Mouse (Mus musculus) ES-E14 (cell line): Measurements from ENCODE around the gene Ankrd39. TPM values are rescaled to one million over a fixed set of nuclear protein-coding genes. Genes with fewer than 3 reads are reported as not detected.
A peak's percentile ranks its signal among the peaks of the same experiment; 100 is the strongest.

ENCODE experiments used
- DNase-seq: peaks from one replicate; pipeline ENCODE4 v3.0.0-alpha.2; 2013; ENCODE audit warnings: low read depth, low spot score
- H3K27ac ChIP-seq: 2 replicates; pipeline ENCODE4 v1.5.1; 2012; ENCODE audit warnings: low read depth, mild to moderate bottlenecking, low read length, moderate library complexity, mixed read lengths; ENCODE audit not compliant: poor library complexity, insufficient read depth, severe bottlenecking
- H3K36me3 ChIP-seq: 2 replicates; pipeline ENCODE4 v1.6.1; 2012; ENCODE audit warnings: mild to moderate bottlenecking, low read length, moderate library complexity, mixed read lengths; ENCODE audit not compliant: control insufficient read depth, poor library complexity, insufficient read depth, severe bottlenecking
- H3K4me1 ChIP-seq, 2 experiments: fragments of 150-350 bp in 1 of 2; sonication (generic) in 1 of 2; 2 replicates each; pipeline ENCODE4 v1.6.1; 2012; ENCODE audit warnings: low read length in 2 of 2, mild to moderate bottlenecking in 1 of 2, mixed read lengths in 1 of 2; ENCODE audit not compliant: control insufficient read depth in 2 of 2, insufficient read depth in 2 of 2, poor library complexity in 1 of 2
- H3K4me3 ChIP-seq, 2 experiments: fragments of 150-350 bp in 1 of 2; sonication (generic) in 1 of 2; 2 replicates each; pipeline ENCODE4 v1.5.1; 2012; ENCODE audit warnings: low read length in 2 of 2, low read depth in 1 of 2, mild to moderate bottlenecking in 1 of 2, mixed read lengths in 1 of 2; ENCODE audit not compliant: insufficient read depth in 1 of 2, poor library complexity in 1 of 2, severe bottlenecking in 1 of 2
- H3K9ac ChIP-seq: 2 replicates; pipeline ENCODE4 v1.6.1; 2012; ENCODE audit warnings: low read depth, mild to moderate bottlenecking, low read length, mixed read lengths; ENCODE audit not compliant: poor library complexity, insufficient read depth, severe bottlenecking
- H3K9me3 ChIP-seq: fragments of 150-350 bp; sonication (generic); 2 replicates; pipeline ENCODE4 v1.6.1; 2012; ENCODE audit warnings: low read depth, mild to moderate bottlenecking, low read length; ENCODE audit not compliant: control insufficient read depth, insufficient read depth
- CHD2 ChIP-seq: IDR thresholded peaks from 2 replicates; pipeline ENCODE4 v1.6.1; 2014; ENCODE audit warnings: mild to moderate bottlenecking, low read depth, low read length, inconsistent platforms
- HCFC1 ChIP-seq: IDR thresholded peaks from 2 replicates; pipeline ENCODE4 v1.6.1; 2012; ENCODE audit warnings: low read length, inconsistent platforms, borderline replicate concordance; ENCODE audit not compliant: insufficient read depth
- MAFK ChIP-seq: IDR thresholded peaks from 2 replicates; pipeline ENCODE4 v1.6.1; 2014; ENCODE audit warnings: mild to moderate bottlenecking, low read depth, low read length, inconsistent platforms; ENCODE audit not compliant: insufficient read depth
- ZC3H11A ChIP-seq: IDR thresholded peaks from 2 replicates; pipeline ENCODE4 v1.6.1; 2012; ENCODE audit warnings: low read depth, mild to moderate bottlenecking, inconsistent platforms, low read length, borderline replicate concordance
- ZNF384 ChIP-seq: IDR thresholded peaks from 2 replicates; pipeline ENCODE4 v1.6.1; 2012; ENCODE audit warnings: low read depth, low read length, inconsistent platforms
- in situ Hi-C, 2 experiments: fragments of 600-800 bp; cut with MboI; formaldehyde crosslinking; loops; one replicate each; pipeline ENCODE4 v1.15.1; 2025; ENCODE audit warnings: low sequenced_read_pairs in 2 of 2, inconsistent platforms in 1 of 2; ENCODE audit not compliant: unreplicated experiment in 2 of 2
- total RNA-seq: library from RNA; depleted of rRNA; stranded (reverse); fragments of 300-350 nt; gene quantifications from 2 replicates; pipeline ENCODE4 v1.2.3, GENCODE M21; 2012

The Ankrd39 gene
- total RNA-seq, 1 experiment: 11.3 TPM

GRCm38 (mm10) chr1:36591408-36591807 lies 44.2 kb upstream of the Ankrd39 start:
- H3K27ac ChIP-seq: no peak overlapping the region
- TF ChIP-seq CHD2 (no peak), MAFK (no peak), HCFC1 (no peak), ZNF384 (no peak), ZC3H11A (no peak)
- H3K9me3 ChIP-seq: no peaks in the 10 kb centered on the region
- H3K9ac ChIP-seq: no peak overlapping the region
- in situ Hi-C loops: no loop called here
- no peak overlapping the region for H3K4me3 ChIP-seq
- H3K4me1 ChIP-seq: peaks cover 2 to 21% of the 10 kb centered on the region in 2 experiments; a peak in 2 of 4 replicates
- DNase-seq: no peak
- H3K36me3 ChIP-seq: no peaks in the 10 kb centered on the region

DNA sequence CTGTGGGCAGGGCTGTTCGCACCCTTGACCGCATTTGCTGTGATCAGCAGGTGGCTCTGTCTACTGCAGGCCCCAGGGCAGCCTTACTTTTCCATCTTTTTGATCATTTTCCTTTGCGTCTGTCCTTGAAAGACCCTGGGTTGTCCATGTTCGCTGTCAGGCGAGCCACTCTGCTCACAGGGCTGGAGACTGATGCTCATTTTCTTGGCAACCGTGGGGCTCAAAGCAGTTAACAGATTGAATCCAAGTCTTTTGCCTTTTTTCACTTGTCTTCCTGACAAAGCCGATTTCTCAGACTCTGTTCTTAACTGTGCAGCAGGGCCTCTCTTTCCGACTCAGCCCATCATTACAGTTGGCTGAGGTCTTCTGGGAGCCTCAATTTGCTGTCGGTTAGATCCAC lies 43.4 kb upstream of the Ankrd39 start:
- no peaks in the 10 kb centered on the region for H3K36me3 ChIP-seq
- in situ Hi-C loops: no loop called here
- no peak for DNase-seq
- H3K9ac ChIP-seq: no peak overlapping the region
- H3K27ac ChIP-seq: no peak overlapping the region
- peaks cover 2 to 20% of the 10 kb centered on the region in 2 experiments; a peak in 2 of 4 replicates for H3K4me1 ChIP-seq
- no peak overlapping the region for H3K4me3 ChIP-seq
- H3K9me3 ChIP-seq: no peaks in the 10 kb centered on the region
- no peak for TF ChIP-seq ZC3H11A
- TF ChIP-seq CHD2: no peak
- TF ChIP-seq ZNF384: no peak
- TF ChIP-seq HCFC1: no peak
- TF ChIP-seq MAFK: no peak

- no peak for DNase-seq
- Histone ChIP-seq H3K4me3 (no peak overlapping the region), H3K9me3 (no peaks in the 10 kb centered on the region), H3K4me1 (peaks cover 2 to 16% of the 10 kb centered on the region in 2 experiments; a peak in 2 of 4 replicates), H3K36me3 (no peaks in the 10 kb centered on the region), H3K9ac (no peak overlapping the region), H3K27ac (0 out of 2 replicates have a peak overlapping the region, but pooled peaks have one; percentile 2)
- in situ Hi-C loops: no loop called here
- TF ChIP-seq MAFK: no peak
- no peak for TF ChIP-seq HCFC1
These were observed 42.2 kb upstream of the Ankrd39 start for GRCm38 (mm10) chr1:36589486-36589885.

DNA sequence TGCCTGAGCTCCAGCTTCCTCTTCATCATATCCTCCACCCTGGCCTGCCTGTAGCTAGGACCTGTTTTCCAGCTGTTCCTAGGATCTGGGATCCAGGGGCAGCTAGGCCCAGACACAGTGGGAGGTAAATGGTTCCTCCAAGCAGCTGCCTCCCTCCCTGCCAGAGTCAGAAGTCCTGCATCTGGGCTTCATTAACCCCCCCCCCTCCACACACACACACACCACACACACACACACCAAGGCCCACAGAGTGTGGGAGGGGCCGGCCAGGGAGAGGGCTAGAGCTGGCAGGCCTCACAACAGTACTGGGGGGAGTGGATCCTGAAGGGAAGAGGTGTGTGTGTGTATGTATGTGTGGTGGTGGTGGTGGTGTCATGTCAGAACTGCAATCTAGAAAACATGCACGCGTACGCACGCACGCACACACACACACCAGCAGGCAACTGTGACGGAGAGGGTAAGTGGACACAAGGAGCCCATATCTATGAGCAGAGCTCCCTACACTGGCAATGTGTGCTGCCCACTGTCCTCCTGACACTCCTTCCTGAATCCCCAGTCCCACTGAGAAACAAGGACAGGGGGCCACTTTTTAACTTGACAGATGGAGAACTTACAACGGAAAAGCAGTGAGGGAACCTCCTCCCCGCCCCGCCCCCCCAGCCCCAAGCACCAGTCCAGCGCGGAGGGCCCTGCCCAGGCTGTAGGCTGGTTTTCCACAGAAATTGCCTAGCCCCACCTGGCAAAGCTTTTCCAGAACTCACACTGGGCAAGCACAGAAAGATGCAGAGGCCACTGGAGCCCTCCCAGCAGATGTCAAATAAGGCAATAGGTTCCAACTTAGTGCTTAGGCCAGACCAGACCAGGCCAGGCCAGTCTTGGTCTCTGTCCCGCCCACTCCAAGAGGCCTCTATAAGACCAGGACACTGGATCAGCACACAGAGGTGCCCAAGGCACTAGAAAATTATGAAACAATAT lies 41.5 kb upstream of the Ankrd39 start:
- Histone ChIP-seq H3K9ac (no peak overlapping the region), H3K27ac (no peak overlapping the region), H3K4me3 (no peak overlapping the region), H3K4me1 (peaks cover 2 to 19% of the 10 kb centered on the region in 2 experiments; a peak in 2 of 4 replicates), H3K9me3 (no peaks in the 10 kb centered on the region), H3K36me3 (no peaks in the 10 kb centered on the region)
- no peak for DNase-seq
- TF ChIP-seq CHD2 (no peak), HCFC1 (no peak), MAFK (no peak), ZC3H11A (no peak), ZNF384 (no peak)
- in situ Hi-C loops: no loop called here

DNA sequence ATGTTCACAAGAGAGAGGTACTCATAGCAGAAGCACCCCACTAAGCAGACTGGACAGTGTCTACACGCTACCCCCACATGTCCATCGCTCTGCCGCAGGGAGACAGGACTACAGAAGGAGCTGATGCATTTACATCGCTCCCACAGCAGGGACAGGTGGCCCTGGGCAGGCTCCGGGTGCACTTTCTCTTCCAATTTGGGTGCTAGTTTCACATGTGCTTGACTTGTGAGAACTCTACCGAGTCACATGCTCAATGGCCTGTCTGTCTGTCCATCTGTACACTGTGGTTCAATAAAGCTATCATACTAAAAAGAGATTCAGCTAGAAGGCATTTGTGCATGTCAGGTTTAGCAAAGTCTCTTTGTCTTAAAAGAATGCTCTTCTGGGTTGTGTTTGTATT lies 40.6 kb upstream of the Ankrd39 start:
- no peaks in the 10 kb centered on the region for H3K9me3 ChIP-seq
- DNase-seq: no peak
- no peak overlapping the region for H3K9ac ChIP-seq
- no peak for TF ChIP-seq ZC3H11A
- no peak for TF ChIP-seq CHD2
- TF ChIP-seq HCFC1: no peak
- no peak for TF ChIP-seq ZNF384
- TF ChIP-seq MAFK: no peak
- no peak overlapping the region for H3K27ac ChIP-seq
- in situ Hi-C loops: no loop called here
- H3K4me3 ChIP-seq: no peak overlapping the region
- no peaks in the 10 kb centered on the region for H3K36me3 ChIP-seq
- H3K4me1 ChIP-seq: peaks cover 2 to 23% of the 10 kb centered on the region in 2 experiments; a peak in 2 of 4 replicates
